Mouse (Mus musculus): ENCODE measurements around the gene Hist1h2bg. TPM values are rescaled to one million over a fixed set of nuclear protein-coding genes. Genes with fewer than 3 reads are reported as not detected.
A peak's percentile ranks its signal among the peaks of the same experiment; 100 is the strongest.

Gene Hist1h2bg
- 4.1 and 7.5 TPM in 2 replicates for polyA plus RNA-seq (2015; fragmentation: Nextera tagmentation; extraction: Ambion mirVana)

GRCm38 (mm10) chr13:23571022-23571503 is at the start of gene Hist1h2bg, which contains the start of gene Hist1h2ae:
Gene Hist1h2bg (plus strand): TSS chr13:23571396.
Gene Hist1h2ae (minus strand): TSS chr13:23571220.
- Histone ChIP-seq H3K4me1 (replicated peaks) (peaks cover 31% of the 10 kb centered on the region), H3K9ac (replicated peaks) (peak within 1 kb of the TSS; percentile 76), H3K4me2 (replicated peaks) (peak within 1 kb of the TSS; percentile 75), H3K36me3 (no peaks in the 10 kb centered on the region), H3K9me3 (no peaks in the 10 kb centered on the region), H3K27me3 (no peaks in the 10 kb centered on the region), H3K27ac (peak within 1 kb of the TSS; percentile 96), H3K4me3 (replicated peaks) (peak within 1 kb of the TSS; percentile 51)
- peak; percentile 93 for ATAC-seq
- under 1% methylated on average over 18 of the region's 18 CpGs for WGBS

- Histone ChIP-seq H3K4me3 (replicated peaks) (no peak overlapping the region), H3K9ac (replicated peaks) (no peak overlapping the region), H3K4me1 (replicated peaks) (peaks cover 9% of the 10 kb centered on the region), H3K27ac (no peak overlapping the region), H3K36me3 (no peaks in the 10 kb centered on the region), H3K4me2 (replicated peaks) (peak overlapping the region; percentile 25; the same call in 1 of the 2 replicates), H3K27me3 (no peaks in the 10 kb centered on the region), H3K9me3 (no peaks in the 10 kb centered on the region)
- ATAC-seq = no peak
- under 1% methylated on average over 14 of the region's 14 CpGs for WGBS
Measured at GRCm38 (mm10) chr13:23521703-23522102, 49.5 kb upstream of the Hist1h2bg start.

- H3K9me3 ChIP-seq = no peaks in the 10 kb centered on the region
- H3K4me2 ChIP-seq (replicated peaks) = no peak overlapping the region
- no peak overlapping the region for H3K9ac ChIP-seq (replicated peaks)
- H3K4me1 ChIP-seq (replicated peaks) = peaks cover 12% of the 10 kb centered on the region
- no peak overlapping the region for H3K27ac ChIP-seq
- H3K27me3 ChIP-seq = no peaks in the 10 kb centered on the region
- 37% methylated on average over 5 of the region's 5 CpGs for WGBS
- H3K36me3 ChIP-seq = no peaks in the 10 kb centered on the region
- no peak for ATAC-seq
- H3K4me3 ChIP-seq (replicated peaks) = no peak overlapping the region
Measured at GRCm38 (mm10) chr13:23523976-23524375, 47.2 kb upstream of the Hist1h2bg start.

GRCm38 (mm10) chr13:23524654-23525053 is 46.5 kb upstream of the Hist1h2bg start:
- ATAC-seq = peak; percentile 32; the same call in 1 of the 2 replicates
- H3K4me3 ChIP-seq (replicated peaks) = no peak overlapping the region
- no peaks in the 10 kb centered on the region for H3K9me3 ChIP-seq
- H3K27me3 ChIP-seq = no peaks in the 10 kb centered on the region
- no peak overlapping the region for H3K27ac ChIP-seq
- no peak overlapping the region for H3K9ac ChIP-seq (replicated peaks)
- no peak overlapping the region for H3K4me2 ChIP-seq (replicated peaks)
- peaks cover 15% of the 10 kb centered on the region for H3K4me1 ChIP-seq (replicated peaks)
- WGBS = 10% methylated on average over 5 of the region's 5 CpGs
- no peaks in the 10 kb centered on the region for H3K36me3 ChIP-seq

- Histone ChIP-seq H3K4me2 (replicated peaks) (peak overlapping the region; percentile 53), H3K4me3 (replicated peaks) (peak overlapping the region; percentile 45), H3K9me3 (no peaks in the 10 kb centered on the region), H3K27me3 (no peaks in the 10 kb centered on the region), H3K36me3 (no peaks in the 10 kb centered on the region), H3K9ac (replicated peaks) (no peak overlapping the region), H3K4me1 (replicated peaks) (peaks cover 19% of the 10 kb centered on the region), H3K27ac (no peak overlapping the region)
- 2% methylated on average over 10 of the region's 10 CpGs for WGBS
- ATAC-seq = no peak
Measured at GRCm38 (mm10) chr13:23525901-23526300, 45.3 kb upstream of the Hist1h2bg start.

GRCm38 (mm10) chr13:23526312-23526711 is 44.9 kb upstream of the Hist1h2bg start:
- H3K4me1 ChIP-seq (replicated peaks) = peaks cover 19% of the 10 kb centered on the region
- WGBS = under 1% methylated on average over 17 of the region's 17 CpGs
- H3K9me3 ChIP-seq = no peaks in the 10 kb centered on the region
- ATAC-seq = peak; percentile 40
- no peaks in the 10 kb centered on the region for H3K27me3 ChIP-seq
- H3K36me3 ChIP-seq = no peaks in the 10 kb centered on the region
- peak overlapping the region; percentile 53 for H3K4me2 ChIP-seq (replicated peaks)
- H3K9ac ChIP-seq (replicated peaks) = peak overlapping the region; percentile 64
- H3K4me3 ChIP-seq (replicated peaks) = peak overlapping the region; percentile 45
- H3K27ac ChIP-seq = peak overlapping the region; percentile 62

- Histone ChIP-seq H3K4me1 (replicated peaks) (peaks cover 36% of the 10 kb centered on the region), H3K27ac (no peak overlapping the region), H3K4me2 (replicated peaks) (no peak overlapping the region), H3K9ac (replicated peaks) (no peak overlapping the region), H3K4me3 (replicated peaks) (no peak overlapping the region), H3K27me3 (no peaks in the 10 kb centered on the region), H3K9me3 (no peaks in the 10 kb centered on the region), H3K36me3 (no peaks in the 10 kb centered on the region)
- no peak for ATAC-seq
- 81% methylated on average over 5 of the region's 5 CpGs for WGBS
Measured at GRCm38 (mm10) chr13:23529005-23529404, 42.2 kb upstream of the Hist1h2bg start.

- 31% methylated on average over 2 of the region's 2 CpGs for WGBS
- Histone ChIP-seq H3K36me3 (no peaks in the 10 kb centered on the region), H3K4me2 (replicated peaks) (peak overlapping the region; percentile 76), H3K9ac (replicated peaks) (peak overlapping the region; percentile 78), H3K4me1 (replicated peaks) (peaks cover 42% of the 10 kb centered on the region), H3K9me3 (no peaks in the 10 kb centered on the region), H3K27me3 (no peaks in the 10 kb centered on the region), H3K4me3 (replicated peaks) (peak overlapping the region; percentile 55), H3K27ac (peak overlapping the region; percentile 98)
- no peak for ATAC-seq
Measured at GRCm38 (mm10) chr13:23529480-23530165, 41.6 kb upstream of the Hist1h2bg start.

- Histone ChIP-seq H3K27me3 (no peaks in the 10 kb centered on the region), H3K36me3 (no peaks in the 10 kb centered on the region), H3K9ac (replicated peaks) (peak overlapping the region; percentile 78), H3K4me1 (replicated peaks) (peaks cover 45% of the 10 kb centered on the region), H3K27ac (peak overlapping the region; percentile 98), H3K4me3 (replicated peaks) (peak overlapping the region; percentile 55), H3K4me2 (replicated peaks) (peak overlapping the region; percentile 76), H3K9me3 (no peaks in the 10 kb centered on the region)
- under 1% methylated on average over 20 of the region's 20 CpGs for WGBS
- ATAC-seq = no peak
Measured at GRCm38 (mm10) chr13:23530181-23530900, 40.9 kb upstream of the Hist1h2bg start.

GRCm38 (mm10) chr13:23530901-23531875 is 40.0 kb upstream of the Hist1h2bg start, which contains the start of gene Hist1h4h:
Gene Hist1h4h (plus strand): TSS chr13:23531050.
- H3K4me1 ChIP-seq (replicated peaks) = peaks cover 45% of the 10 kb centered on the region
- H3K36me3 ChIP-seq = no peaks in the 10 kb centered on the region
- peak within 1 kb of the TSS; percentile 55 for H3K4me3 ChIP-seq (replicated peaks)
- H3K9ac ChIP-seq (replicated peaks) = peak within 1 kb of the TSS; percentile 80
- H3K4me2 ChIP-seq (replicated peaks) = peak within 1 kb of the TSS; percentile 76
- under 1% methylated on average over 56 of the region's 70 CpGs for WGBS
- H3K27me3 ChIP-seq = no peaks in the 10 kb centered on the region
- H3K9me3 ChIP-seq = no peaks in the 10 kb centered on the region
- peak; percentile 89 for ATAC-seq
- H3K27ac ChIP-seq = peak within 1 kb of the TSS; percentile 98
